Mouse (Mus musculus): ENCODE results near the gene Pdcd1lg2.
A peak's percentile ranks its signal among the peaks of the same experiment; 100 is the strongest.

The Pdcd1lg2 gene

DNA sequence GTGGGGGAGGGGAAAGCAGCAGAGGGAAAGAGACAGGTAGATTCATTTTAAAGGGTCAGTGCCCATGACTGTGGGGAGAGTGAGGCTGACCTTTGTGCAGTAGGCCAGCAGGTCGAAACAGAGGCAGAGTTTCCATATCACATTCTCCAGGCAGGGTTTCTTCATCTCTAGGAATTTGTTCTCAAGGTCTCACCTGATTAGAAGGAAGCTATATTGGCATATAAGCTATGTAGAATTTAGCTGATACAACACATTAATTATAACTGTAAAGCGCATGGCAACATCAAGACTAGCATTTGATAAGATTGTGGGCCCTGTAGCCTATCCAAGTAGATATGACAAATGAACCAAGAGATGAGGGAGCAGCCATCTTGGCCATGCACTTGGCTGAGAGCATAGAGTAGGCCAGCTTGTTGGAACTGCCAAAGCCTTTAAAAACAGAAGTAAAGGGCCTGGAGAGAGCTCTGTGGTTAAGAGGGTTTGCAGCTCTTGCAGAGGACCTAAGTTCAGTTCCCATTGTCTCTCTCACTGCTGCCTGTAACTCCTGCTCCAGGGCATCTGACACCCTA, 59.1 kb downstream of the Pdcd1lg2 start:
- DNase-seq (ENCODE audit: low read depth, low spot score): no peak

DNA sequence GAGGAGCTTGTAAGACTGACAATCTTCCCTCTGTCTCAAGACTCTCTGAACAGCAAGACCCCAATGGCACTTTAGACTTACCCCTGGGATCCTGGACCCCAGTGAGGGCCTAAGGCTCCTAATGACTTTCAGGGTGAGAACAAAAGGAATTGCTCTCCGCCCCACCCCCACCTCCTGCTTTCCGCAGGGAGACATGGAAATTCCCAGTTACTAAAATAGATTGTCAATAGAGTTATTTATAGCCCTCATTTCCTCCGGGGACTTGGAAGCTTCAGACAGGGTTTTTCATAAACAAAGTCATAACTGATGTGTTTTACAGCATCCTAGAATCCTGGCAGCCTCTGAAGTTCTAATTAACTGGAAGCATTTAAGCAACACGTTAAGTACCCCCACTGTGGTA, 59.9 kb downstream of the Pdcd1lg2 start:
- DNase-seq (ENCODE audit: low read depth, low spot score): peak; percentile 8

DNA sequence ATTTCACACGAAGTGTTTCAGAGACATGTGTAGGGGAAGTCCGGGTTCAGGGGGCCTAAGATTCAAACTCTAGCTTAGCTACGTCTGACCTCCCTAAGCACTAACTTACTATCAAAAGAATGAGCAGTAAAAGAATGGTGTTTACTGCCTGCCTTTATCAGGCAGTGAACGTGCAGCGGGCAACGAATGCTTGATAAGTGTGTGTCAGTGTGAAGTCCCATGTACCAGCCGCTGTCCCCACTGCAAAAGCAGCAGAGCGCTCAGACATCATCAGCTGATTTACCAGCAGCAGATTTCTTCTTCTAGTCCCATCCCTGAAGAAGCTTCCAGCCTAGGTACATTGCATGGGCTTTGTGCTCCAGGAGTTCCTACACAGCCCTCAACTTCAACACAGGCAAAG, 61.7 kb downstream of the Pdcd1lg2 start:
- no peak for DNase-seq (ENCODE audit: low read depth, low spot score)

DNA sequence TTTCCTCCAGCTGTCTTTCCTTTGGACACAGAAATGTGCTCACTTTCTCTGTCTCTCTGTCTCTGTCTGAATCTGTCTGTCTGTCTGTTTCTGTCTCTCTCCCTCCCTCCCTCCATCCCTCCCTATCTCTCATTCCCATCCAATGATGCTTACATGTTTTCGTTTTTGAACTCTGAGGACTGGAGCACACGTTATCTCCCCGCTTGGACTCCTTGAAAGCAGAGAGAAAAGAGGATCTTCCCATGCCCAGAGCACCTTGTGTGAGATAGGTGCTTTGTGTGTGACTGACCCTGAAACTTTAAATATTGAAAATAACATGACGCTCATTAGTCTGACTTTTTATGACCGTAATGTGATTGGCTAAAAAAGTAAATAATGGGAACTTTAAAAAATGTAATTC, 62.2 kb downstream of the Pdcd1lg2 start:
- DNase-seq (ENCODE audit: low read depth, low spot score): no peak

DNA sequence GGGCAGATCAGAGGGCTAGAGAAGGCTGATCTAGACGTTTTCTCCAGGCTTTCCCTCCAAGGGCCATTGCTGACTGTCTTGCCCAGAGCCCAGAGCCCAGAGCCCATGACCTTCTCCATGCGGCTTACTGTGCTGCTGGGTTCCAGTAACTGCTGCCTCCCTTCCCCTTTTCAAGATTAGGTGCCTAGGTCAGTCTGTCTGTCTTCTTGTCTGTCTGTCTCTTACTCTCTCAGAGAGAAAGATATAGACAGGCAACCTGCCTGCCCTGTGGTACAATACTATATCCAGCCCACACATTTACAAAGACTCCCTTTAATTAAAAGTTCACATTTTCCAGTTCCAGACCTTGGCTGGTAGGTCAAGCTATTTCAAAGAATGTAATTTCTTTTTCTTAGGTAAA, 64.1 kb downstream of the Pdcd1lg2 start:
- DNase-seq (ENCODE audit: low read depth, low spot score): no peak

DNA sequence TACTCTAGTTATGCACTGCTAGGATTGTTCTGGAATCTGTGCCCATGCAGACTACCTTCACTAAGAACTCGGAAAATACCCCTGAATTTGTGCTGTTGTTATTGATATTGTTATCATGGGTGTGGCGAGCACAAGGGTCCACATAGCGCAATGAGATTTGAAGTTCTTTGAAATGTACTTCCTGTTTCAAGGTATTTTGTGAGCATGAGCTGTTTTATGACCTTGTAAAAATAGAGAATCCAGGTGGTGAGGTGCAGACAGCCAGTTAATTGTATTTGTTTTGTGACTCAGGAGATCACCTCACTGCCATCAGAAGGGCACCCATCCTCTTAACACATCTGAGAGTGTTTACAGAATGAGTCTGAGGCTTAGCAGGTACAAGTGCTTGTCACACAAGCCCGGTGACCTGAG, 64.5 kb downstream of the Pdcd1lg2 start:
- DNase-seq (ENCODE audit: low read depth, low spot score): no peak

DNA sequence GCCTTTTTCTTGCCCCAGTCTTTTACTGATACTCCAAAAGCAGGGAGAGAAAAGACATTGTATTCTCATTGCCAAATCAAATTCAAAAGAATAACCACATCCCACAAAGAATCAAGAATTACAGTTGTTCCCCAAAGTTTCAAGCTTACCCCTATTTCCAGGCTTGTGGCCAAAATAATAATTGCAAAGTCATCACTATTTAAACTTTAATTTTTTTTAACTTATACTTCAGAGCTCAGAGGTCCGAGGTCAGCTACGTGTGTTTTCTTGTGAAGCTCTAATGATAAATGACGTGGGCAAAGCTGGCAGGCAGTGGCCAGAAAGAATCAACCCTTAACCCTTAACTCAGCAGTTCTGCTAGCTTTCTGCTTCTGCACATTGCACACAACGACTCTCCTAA, 67.9 kb downstream of the Pdcd1lg2 start:
- no peak for DNase-seq (ENCODE audit: low read depth, low spot score)

DNA sequence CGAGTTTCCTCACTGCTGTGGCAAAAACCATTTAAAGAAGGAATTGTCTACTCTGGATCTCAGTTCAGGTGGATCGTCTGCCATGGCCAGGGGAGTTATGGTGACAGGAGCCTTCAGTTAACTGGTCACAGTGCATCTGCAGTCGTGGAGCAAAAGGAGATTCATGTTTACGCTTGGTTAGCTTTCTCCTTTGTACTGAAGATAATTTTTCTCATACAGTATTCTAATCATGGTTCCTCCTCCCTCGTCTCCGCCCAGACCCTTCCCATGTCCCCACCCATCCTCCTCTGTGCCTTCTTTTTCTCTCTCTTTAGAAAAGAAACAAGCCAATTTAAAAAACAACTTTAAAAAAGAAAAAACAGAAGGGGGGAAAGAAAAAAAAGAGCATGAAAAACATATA, 70.9 kb downstream of the Pdcd1lg2 start:
- DNase-seq (ENCODE audit: low read depth, low spot score): no peak

DNA sequence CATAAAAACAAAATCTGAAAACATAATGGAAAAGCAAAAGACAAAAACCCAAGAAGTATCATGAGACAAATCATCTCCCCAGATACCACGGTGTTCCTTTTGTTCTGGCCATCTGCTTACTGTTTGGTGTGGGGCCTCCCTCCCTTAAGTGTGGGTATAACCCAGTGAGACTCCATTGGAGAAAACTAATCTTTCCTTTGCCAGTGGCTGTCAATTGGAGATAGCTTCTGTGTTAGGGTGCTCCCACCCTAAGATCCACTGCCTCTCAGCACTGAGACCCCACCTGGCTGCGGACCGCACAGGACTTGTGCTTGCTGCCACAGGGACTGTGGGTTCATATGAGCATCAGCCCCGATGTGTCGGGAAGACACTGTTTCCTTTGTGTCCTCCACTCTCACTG, 71.4 kb downstream of the Pdcd1lg2 start:
- DNase-seq (ENCODE audit: low read depth, low spot score): no peak

DNA sequence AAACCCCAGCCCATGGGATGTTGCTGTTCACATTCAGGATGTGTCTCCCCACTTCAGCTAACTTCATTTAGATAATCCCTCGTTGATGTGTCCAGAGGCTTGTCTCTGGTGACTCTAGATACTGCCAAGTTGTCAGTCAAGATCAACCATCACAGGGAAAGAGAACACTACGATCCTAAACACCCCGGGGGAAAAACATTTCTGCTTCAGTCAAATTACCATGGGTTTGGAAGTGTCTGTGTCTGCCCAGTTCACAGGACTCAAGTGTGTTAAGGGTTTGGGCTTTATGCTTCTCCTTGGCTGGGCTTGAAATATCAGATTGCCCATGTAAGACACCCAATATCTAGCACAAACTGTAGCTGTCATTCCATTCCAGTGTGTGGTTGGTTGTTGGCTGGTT, 71.9 kb downstream of the Pdcd1lg2 start:
- DNase-seq (ENCODE audit: low read depth, low spot score): no peak

DNA sequence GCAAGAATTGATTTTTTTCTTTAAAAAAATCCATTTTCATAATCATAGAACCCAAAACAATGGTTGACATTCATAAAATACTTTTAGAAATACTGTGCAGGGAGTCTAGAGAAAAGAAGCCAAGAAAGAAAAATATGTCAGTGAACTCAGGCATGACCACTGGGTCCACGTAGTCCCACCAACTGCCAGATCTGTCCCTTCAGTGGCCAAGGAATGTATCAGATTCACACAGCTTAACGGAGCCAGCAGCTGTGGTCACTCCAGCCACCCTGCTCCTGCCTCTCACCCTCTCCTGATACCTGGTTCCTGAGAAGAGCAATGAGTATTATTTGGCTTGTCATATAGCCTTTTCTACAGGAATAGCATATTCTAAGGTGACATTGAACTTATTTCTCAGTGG, 72.7 kb downstream of the Pdcd1lg2 start:
- no peak for DNase-seq (ENCODE audit: low read depth, low spot score)

DNA sequence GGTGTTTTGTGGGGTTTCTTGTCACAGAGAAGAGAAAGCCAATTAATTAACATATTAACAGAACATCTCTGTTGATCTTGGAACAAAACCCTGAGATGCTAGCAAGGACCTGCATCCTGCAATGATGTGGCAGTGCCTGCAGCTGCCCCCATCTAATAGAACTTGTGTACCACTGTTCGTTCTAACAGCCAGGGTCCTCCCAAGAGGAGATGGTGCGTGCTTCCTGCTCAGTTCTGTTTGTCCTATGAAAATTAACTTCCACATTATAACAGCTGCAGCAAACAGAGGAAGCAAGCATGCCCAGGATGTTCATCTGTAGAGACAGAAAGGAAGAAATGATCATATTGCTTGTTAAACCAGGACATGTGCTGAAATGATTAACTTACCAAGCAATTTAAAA, 73.8 kb downstream of the Pdcd1lg2 start:
- DNase-seq (ENCODE audit: low read depth, low spot score): no peak

DNA sequence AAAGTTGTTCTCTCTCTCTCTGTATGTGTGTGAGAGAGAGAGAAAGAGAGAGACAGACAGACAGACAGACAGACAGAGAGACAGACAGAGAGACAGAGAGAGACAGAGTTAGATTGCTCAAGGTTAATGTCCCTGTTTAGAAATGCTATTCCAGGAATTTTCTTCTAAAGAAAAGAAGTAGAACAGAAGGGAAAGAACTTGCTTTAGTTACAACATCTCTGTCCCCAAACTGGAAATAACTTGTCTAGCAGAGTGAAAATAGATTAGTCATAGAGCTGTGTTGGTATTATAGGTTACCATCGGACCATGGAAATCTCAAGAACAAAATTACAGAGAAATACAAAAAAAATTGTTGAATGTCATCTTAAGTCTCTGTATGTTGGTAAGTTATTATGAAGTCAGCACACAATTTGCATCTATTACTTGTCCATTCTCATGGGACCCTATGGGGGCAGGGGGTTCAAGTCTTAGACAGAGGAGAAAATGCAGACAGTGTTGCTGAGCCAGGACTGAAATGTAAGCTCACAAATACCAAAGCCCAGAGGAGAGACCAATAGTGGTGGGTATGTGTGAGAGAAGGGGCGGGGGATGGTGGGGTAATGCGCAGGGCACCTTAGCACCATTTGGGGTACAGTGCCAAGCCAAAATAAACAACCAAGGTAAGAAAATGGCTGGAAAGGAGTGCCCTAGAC, 74.7 kb downstream of the Pdcd1lg2 start:
- no peak for DNase-seq (ENCODE audit: low read depth, low spot score)

DNA sequence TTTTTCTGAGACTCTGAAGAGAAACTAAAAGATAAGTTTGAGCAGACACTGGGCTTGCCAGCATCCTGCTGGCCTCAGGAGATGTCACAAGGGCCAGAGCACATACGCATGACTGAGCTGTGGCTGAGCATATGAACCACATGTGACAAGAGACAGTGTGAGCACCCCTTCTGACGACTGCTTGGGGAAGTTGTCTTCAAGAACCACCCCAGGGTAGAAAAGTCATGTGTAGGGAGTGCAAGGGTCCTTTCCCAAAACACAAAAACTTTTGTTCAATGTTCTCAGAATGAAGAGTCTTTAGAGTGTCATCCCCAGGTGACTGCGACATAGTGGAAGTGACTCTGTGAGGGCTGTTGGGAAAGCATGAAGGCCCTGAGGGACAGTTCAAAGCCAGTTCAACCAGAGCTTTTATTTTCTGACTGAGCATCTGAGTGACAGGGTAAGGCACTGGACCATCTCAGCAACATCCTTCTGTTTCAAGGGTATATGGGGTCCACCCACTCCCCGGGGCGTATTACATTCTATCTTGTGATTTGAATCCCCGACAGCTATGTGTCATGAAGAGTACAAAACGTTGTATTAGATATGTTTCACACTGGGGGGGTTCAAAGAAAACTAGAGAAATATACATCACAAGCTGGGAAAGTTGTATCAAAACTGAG, 76.0 kb downstream of the Pdcd1lg2 start:
- DNase-seq (ENCODE audit: low read depth, low spot score): no peak

DNA sequence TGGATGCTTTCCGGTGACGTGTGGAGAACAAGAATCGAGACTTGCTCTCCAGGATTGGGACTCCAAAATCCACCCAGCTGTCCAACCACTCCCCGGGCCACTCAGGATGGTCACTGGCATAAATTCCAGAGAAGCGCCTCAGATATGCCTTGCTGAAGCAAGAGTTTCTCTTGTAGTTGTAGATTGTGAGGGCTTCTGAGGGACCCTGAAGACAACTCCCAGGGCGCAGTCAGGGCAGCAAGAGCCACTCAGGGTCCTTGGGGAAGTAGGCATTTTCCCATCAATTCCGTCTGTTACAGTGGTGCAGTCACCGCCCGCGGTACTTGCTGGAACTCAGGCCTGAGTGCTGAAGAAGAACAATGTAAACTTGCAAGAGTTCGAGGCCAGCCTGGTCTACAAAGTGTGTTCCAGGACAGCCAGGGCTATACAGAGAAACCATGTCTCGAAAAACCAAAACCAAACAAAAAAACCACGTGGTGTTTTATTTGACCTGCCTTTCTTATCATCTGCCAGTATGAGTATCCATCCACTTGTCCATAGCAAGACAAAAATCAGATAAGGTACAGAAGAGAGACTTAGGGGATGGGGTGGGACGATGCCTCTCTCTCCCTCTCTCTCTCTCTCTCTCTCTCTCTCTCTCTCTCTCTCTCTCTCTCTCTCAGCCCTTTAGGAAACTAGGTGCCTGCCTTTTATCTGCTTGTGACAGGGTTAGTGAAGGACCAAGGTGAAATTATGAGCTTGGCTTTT, 76.8 kb downstream of the Pdcd1lg2 start:
- no peak for DNase-seq (ENCODE audit: low read depth, low spot score)

DNA sequence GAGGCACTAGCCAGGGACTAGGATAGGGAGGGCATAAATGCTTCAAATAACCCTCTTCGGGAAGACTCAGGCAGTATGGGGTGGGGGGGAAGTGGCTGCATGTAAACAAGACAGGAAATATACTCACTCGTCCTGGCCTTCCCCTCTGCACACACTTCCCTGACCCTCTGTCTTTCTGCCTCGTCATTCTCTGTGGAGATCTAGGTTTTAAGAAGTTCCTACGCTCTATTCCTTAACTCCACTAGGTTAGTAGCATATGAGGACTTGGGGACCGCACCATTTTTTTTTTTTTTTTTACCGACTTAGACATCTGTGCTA, 77.3 kb downstream of the Pdcd1lg2 start:
- no peak for DNase-seq (ENCODE audit: low read depth, low spot score)

DNA sequence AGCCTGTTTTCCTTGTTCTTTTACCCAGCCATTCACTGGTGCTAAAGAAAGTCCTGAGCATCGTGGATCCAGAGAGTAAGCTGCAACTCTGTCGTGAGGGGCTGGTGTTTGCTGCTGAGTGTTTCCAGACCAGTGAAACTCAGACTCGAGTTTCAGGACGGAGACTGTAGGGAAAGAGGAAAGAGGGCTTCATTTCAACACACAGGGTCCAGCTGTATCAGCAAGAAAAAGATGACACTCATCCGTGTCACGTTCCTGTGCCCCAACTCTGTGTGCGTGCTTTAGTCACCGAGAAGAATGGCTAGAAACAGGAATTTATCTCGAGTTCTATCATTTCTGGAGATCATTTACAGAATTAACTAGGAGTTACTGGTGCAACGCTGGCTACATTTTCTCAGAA, 77.7 kb downstream of the Pdcd1lg2 start:
- no peak for DNase-seq (ENCODE audit: low read depth, low spot score)

DNA sequence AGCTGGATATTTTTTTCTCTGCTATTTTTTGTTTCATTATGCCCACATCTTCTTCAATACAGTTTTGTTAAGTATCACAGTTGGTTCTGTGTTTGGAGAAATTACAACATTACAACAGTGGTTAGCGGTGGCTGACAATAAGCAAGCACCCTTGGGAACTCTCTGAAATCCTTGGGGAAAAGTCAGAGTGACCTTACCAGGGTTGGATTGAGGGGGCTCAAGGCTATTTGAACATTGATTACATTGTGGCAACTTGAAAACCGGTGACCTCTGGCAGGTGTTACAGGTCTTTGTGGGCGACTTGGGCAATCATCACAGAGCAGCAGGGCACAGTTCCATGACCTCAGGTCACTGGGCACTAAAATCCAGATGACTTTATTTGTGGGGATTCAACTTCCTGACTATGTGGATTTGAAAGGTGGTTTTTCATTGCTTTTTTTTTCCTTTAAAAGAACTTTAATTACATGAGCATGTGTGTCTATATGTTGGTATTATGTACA, 79.1 kb downstream of the Pdcd1lg2 start:
- no peak for DNase-seq (ENCODE audit: low read depth, low spot score)

DNA sequence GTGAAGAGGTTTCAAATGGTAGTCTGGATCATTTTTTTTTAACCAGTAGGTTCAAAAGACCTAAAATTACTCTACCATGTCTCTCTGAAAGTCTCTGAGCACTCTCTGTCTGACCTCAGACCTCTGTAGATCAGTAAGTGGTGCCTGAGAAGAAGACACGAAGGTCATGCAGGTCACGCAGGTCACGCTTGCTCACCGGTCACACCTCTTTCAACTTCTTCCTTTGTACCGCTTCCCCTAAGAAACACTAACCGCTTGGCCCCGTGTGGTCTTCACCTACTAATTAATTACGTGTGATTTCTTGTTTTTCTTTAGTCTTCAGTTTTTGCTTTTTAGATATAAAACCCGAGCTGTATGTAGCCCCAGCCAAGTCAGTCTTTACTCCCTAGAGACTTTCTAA, 80.7 kb downstream of the Pdcd1lg2 start:
- DNase-seq (ENCODE audit: low read depth, low spot score): no peak

DNA sequence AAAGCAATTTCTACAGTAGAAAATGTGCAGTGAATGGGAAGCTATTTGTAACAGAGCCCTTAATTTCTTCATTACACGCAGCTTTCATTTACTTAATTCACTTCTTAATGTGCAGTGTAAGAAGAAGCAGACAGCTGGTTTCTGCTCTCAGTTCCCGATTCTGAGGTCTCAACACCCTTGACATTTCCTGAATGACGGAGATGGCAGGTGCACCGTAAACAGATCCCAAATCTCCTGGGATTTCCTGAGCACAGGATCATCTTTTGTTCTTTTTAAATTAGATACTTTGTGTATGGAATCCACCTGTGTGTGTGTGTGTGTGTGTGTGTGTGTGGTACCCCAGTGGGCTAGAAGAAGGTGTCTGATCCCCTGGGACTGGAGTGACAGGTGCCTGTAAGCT, 83.7 kb downstream of the Pdcd1lg2 start:
- no peak for DNase-seq (ENCODE audit: low read depth, low spot score)

DNA sequence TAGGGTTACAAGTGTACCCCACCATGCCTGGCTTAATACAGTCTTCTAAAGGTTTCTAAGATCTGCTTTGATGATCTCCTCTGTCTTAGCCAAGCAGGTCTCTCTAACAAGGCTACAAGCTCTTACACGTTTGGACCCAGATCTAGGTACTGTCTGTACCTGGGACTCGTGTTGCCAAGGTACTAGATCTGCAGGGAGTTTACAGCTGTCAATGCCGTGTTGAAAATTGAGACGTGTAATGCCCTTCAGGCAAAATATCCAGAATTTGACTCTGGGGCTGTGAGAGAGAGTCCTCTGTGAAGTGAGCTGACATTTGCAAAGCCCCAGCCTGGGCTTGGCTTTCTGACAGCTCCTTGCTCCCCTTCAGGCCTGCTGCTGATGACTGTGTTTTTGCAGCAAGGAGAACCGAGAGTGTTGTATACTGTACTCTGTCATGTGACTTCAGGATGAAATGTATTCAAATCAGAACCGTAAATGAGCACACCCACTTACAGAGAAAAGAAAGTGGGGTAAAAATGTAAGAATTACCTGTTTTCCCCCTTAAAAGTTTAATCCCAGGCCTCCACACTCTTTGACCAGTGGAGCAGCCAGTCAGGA, 85.4 kb downstream of the Pdcd1lg2 start:
- no peak for DNase-seq (ENCODE audit: low read depth, low spot score)

Measured in brain, embryonic 18.5 days (tissue).